Mouse (Mus musculus): ENCODE data around the gene Lrrc4.
A peak's percentile ranks its signal among the peaks of the same experiment; 100 is the strongest.

The Lrrc4 gene

DNA sequence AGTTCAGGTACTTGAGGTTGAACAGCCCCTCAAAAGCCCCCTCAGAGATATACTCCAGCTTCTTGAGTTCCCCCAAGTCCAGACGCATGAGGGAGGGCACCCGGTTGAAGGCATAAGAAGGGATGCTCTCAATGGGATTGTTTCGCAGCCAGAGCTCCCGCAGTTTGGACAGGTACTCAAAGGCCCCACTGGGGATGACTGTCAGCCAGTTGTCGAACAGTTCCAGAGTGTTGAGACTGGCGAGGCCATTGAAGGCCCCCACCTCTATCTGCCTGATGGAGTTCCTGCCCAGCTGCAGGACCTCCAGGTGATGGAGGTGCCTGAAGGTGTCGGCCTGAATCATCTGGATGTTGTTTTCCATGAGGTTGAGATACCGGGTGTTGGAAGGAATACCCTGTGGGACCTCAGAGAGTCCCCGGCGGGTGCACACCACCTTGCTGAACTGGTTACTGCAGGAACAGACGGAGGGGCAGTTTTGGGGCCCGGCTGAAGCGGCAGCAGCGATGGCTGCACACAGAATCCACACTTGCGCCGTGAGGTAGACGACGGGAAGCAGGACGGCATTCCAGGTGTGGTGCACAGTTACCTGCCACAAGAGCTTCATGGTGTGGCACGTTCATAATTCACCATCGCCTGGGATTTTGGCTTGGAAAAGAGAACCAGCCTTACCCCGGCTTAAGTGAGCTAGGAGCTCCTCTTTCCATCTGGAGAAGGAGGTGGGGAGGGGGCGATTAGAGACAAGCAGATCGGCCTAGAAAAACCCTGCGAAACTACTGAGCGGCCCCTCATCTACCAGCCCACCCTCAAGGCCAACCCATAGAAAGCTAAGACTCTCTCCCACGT, at the start of gene Lrrc4:
TSS of gene Lrrc4 (minus strand) at position 737 of the 843 bp plus-strand sequence.
- no peak for DNase-seq (ENCODE audit: low read depth)

- no peak for DNase-seq (ENCODE audit: low read depth)
Observed at GRCm38 (mm10) chr6:28880909-28881308, 49.4 kb upstream of the Lrrc4 start.

GRCm38 (mm10) chr6:28879315-28879714, 47.8 kb upstream of the Lrrc4 start:
- DNase-seq (ENCODE audit: low read depth): no peak

DNA sequence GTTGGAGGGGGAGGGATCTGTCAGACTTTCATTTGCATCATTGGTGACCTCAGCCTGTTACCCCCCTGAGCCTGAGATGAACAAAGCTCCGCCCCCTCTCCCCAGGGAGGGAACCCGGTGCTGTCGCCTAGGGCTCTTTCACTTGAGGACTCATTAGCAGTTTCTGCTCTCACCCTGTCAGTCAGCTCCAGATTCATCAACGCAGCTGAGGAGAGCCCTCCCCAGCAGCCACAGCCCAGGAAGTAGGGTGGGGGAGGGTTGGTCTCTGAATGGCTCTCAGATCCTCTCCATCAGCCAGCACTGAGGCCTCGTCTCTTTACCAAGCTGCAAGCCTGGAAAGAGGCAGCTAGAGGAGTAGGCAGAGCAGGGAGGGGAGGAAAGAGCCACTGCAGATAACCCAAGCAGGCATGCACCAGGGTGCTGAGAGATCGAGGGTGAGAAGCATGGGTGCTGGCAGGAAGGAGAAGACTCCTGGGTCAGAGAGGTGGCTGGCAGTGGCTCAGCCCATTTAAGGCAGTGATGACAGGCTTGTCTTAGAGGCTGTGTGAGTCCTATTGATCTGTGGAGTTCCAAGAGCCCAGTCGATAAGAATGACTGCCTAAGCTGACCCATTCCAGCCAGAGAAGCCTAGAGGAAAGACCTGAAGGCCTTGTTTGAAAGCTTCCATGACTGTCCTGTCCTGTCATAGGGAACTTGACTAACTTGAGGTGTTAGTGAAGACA, 46.6 kb upstream of the Lrrc4 start:
- peak; percentile 33 for DNase-seq (ENCODE audit: low read depth)

DNA sequence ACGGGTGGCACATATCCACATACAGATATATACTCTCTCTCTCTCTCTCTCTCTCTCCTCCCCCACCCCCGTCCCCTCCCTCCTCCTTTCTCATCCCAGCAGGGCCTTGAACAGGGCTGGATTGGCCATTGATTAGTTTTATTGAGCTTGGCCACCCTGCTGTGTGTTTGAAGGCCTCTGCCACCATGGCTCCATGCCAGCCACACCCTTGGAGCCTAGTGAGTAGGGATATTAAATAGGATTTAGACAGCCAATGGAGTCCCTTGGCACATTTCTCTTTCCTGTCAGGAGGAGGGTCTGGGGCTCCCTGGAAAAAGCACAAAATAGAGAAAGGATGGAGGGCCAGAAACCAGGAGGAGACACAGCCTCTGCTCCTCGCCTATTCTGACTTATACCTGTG, 44.9 kb upstream of the Lrrc4 start:
- peak; percentile 25 for DNase-seq (ENCODE audit: low read depth)

DNA sequence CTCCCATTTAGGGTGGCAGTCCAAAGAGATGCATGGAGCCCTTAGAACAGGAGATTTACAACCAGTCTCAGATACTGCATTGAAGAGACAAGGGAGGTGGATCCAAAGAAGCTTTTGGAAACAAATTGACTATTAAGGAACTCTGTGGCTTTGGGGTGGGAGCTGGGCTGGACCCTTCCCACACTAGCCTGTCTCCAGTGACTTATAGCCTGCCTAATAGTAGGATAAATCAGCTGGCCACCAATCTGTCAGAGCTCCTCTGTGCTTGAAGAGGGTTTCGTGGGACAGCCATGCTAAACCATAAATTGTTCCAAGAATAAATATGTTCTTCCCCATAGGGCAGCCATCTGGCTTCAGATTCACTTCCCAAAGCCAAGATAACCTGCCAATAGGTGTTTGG, 43.8 kb upstream of the Lrrc4 start:
- DNase-seq (ENCODE audit: low read depth): no peak

DNA sequence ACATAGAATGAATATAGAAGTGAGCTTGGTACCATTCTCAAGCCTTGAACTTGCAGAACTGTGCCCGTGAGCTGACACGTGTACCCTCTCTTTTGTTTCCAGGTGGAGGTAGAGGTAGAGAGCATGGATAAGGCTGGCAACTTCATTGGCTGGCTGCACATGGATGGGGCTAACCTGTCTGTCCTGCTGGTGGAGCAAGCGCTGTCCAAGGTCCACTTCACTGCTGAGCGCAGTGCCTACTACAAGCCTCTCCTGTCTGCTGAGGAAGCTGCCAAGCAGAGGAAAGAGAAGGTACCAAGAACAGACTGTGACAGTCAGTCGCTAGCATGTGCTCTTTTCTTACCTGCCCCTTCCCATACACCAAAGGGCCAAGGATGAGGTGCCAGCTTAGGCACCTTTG, 43.2 kb upstream of the Lrrc4 start:
- DNase-seq (ENCODE audit: low read depth): no peak

DNA sequence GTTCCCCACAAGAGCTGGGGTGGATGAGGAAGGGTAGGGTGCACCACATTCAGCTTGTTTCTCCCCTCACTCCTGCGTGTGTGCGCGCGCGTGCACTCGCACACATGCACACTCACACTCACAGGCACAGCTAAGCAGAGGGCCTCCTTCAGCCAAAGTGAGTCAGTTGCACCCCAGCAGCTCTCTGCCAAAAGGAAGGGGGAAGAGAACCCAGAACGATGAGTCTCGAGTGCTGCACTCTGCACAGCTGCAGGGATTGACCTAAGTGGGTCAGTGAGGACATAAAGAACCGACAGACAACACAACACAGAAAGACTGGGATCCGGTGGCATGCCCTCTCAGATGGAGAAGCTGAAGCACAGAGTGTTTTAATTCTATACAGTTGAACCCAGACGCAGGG, 42.5 kb upstream of the Lrrc4 start:
- peak; percentile 22 for DNase-seq (ENCODE audit: low read depth)

- DNase-seq (ENCODE audit: low read depth): no peak
Observed at GRCm38 (mm10) chr6:28872421-28872795, 40.9 kb upstream of the Lrrc4 start.

GRCm38 (mm10) chr6:28871725-28872420, 40.3 kb upstream of the Lrrc4 start:
- peak; percentile 34 for DNase-seq (ENCODE audit: low read depth)

- peak; percentile 78 for DNase-seq (ENCODE audit: low read depth)
Observed at GRCm38 (mm10) chr6:28867516-28868251, 36.1 kb upstream of the Lrrc4 start.

DNA sequence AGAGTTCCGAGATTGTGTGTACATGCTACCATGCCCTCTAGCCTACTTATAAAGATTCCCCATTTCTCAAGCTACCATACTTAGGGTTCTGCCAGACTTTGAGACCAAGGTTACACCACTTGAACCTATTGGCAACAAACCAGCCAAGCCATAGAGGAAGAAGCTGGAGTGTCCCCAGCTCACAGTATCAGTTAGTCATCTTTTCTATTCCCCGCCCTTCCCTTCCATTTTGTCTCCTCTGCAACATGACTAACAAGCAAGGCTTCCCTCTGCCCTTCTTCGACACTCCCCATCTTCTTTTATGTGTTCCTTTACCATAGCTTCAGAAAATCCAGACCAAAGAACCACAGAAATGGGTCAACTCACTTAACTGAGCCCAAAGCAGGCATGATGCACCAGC, 34.7 kb upstream of the Lrrc4 start:
- peak; percentile 50 for DNase-seq (ENCODE audit: low read depth)

DNA sequence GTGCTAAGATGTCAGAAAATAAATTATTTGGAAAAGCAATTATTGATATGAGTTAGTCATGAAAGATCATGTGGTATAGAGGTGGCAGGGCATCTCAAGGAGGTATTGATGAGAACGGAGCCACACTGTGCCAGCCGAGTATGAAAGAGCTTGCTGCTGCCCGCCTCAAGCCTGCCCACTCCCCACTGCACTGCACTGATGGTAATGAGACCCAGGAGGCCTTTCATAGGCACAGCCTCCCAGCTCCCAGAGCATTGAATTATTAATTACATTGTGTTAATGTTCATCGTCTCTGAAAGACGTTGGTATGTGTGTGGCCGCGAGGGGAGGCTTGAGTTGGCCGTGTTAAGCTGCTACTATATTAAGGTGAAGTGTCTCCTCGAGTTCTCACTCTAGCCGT, 33.6 kb upstream of the Lrrc4 start:
- no peak for DNase-seq (ENCODE audit: low read depth)

GRCm38 (mm10) chr6:28864684-28865083, 33.1 kb upstream of the Lrrc4 start:
- DNase-seq (ENCODE audit: low read depth): peak; percentile 62

DNA sequence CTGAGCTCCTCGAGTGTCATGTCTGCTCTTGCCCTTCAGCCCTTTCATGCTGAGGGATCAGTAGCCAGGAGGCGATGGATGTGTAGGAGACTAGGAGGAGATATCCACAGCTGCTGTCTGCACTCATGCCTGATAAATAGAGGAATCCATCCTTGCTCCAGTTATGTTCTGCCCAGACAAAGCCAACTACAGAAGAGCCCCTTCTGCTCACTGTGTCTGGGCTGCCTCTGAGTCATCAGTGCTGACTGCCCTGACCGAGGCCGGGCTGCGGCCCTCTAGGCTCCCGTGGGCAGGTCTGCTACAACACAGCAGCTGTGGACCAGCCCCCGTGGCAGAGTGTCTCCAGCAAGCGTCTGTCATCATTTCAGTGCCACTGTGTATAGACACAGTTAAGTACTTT, 30.8 kb upstream of the Lrrc4 start:
- peak; percentile 48 for DNase-seq (ENCODE audit: low read depth)

GRCm38 (mm10) chr6:28860922-28861321, 29.4 kb upstream of the Lrrc4 start:
- DNase-seq (ENCODE audit: low read depth): no peak

DNA sequence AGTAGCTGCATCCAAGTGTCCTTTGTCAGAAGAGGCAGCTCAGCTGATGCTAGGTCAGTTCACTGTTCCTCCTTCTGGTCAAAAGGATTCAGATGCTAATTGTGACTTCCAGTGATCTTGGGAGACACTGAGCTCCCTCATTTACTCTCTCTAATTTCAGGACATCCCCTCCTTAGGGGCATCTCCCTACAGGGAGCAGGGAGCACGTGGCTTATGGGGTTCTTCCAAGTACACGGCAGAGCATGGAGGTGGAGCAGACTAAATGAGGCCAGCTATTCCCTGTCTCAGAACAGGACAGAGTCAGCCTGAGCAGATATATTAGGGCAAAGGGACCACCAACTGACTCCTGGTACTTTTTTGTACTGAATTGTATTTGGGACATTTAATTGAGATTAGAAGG, 28.9 kb upstream of the Lrrc4 start:
- DNase-seq (ENCODE audit: low read depth): no peak

DNA sequence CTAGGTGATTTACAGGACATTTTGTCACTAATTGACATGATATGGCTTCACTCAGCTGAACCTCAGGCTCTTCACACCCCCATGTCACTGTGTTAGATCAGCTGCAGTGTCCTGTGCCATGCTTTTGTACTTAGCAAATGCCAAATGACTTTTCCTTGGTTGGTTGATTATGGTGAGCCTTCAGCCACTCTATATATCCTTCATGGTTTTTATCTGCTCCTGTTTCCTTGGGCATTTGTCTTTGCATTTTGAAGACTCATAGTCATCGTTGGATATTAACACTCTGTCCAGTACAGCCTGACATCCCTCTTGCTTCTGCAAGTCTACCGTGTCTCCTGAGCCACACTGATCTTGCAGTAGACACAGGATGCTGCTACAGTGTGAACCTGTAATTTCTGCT, 27.5 kb upstream of the Lrrc4 start:
- DNase-seq (ENCODE audit: low read depth): no peak

DNA sequence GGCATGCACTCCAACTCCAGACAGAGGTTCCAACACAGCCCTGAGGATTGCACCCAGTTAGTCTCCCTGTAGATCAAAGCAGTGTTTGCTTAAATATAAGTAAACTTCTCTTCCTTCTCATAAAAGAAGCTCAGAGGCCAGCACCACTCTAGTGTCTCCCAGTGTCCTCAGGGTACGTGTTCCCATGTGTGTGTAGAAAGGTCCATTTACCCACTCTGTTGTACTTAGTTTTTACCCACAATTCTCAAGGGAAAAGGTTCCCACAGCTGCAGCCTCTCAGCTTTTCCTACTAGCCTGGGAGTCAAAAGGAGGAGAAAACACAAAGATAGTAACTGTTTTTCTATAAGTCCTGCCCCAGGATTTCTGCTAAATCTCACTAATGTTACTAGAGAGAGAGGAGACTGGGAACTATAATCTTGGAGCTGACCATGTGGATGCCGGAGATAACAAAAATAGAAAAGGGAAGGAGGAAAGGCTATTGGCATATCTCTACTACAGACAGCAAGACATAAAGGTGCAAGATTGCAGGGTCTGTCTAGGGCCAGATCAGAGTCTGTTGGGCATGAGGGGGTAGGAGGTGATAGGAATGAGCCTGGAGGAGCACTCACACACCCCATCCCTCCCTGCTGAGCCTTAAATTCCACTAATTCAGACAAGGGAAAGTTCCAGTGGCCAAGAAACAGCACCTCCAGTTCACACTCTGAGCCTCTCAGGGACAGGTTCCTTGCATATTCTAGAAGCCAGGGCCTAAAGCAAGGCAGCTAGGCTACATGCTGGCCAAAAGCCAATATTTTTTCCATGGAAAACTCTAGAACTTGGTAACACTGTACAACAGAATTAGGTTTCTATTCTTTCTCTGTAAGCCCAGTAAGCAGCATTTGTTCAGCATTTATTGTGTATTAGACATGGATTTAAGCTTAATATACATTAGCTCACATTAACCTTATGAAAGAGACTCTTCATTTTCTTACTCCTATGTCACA, 25.9 kb upstream of the Lrrc4 start:
- peak; percentile 43 for DNase-seq (ENCODE audit: low read depth)

DNA sequence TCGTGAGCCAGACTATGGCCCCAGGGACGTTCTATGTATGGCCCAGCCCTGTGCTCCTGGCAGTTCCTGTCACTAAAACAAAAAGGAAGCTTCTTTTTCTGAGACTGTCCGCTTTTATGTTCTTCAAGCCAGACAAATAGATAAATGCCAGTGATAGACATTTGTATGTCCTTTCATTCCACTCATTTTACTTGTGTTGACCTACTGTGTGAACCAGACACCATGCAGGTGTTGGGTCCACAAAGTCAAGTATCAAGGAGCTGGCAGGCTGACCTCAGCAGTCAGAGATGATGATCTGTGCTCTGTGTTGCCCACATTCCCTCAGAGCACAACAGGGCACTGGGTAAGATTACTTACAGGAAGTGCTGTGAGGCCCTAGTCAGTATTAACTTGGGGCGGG, 25.2 kb upstream of the Lrrc4 start:
- no peak for DNase-seq (ENCODE audit: low read depth)

- DNase-seq (ENCODE audit: low read depth): no peak
Observed at GRCm38 (mm10) chr6:28855442-28855841, 23.9 kb upstream of the Lrrc4 start.
